Mouse (Mus musculus) adrenal gland, adult 8-10 months (tissue): Measurements from ENCODE around the gene Chst14. TPM values are rescaled to one million over a fixed set of nuclear protein-coding genes. Genes with fewer than 3 reads are reported as not detected.

ENCODE experiments used
- DNase-seq: peaks from one replicate; pipeline ENCODE4 v3.0.0; 2022
- total RNA-seq, 4 experiments: library from RNA; stranded (reverse); gene quantifications; 2 replicates each; pipeline ENCODE4 v1.2.4; 2022

The Chst14 gene
- total RNA-seq, 4 experiments from 2014 or later = 13.5 to 19.7 (median 16.7) TPM

GRCm38 (mm10) chr2:118972048-118972447 lies 45.8 kb downstream of the Chst14 start:
- DNase-seq = no peak

GRCm38 (mm10) chr2:118972687-118973376 lies 46.5 kb downstream of the Chst14 start:
- DNase-seq = peak; percentile 78

- DNase-seq = no peak
These were observed 49.6 kb downstream of the Chst14 start for GRCm38 (mm10) chr2:118975855-118976254.

- peak; percentile 83 for DNase-seq
These were observed 50.1 kb downstream of the Chst14 start for GRCm38 (mm10) chr2:118976282-118976929.

- no peak for DNase-seq
These were observed 50.6 kb downstream of the Chst14 start for GRCm38 (mm10) chr2:118976941-118977340.

GRCm38 (mm10) chr2:118978064-118978463 lies 51.8 kb downstream of the Chst14 start:
- DNase-seq = no peak

Other genes with a start within 250 kb of the Chst14 start
- under 1 TPM; 0.11 to 0.84 (median 0.36) TPM for gene Ankrd63, start 222.5 kb upstream of the Chst14 start, total RNA-seq
- 1 to 10 TPM; 2.0 to 4.1 (median 3.0) TPM for gene Plcb2, start 198.1 kb upstream of the Chst14 start, total RNA-seq
- gene Inafm2, start 180.7 kb upstream of the Chst14 start, total RNA-seq = 10 to 100 TPM; 36.3 to 48.6 (median 39.9) TPM
- 10 to 100 TPM in 2 of 4 experiments, 1 to 10 TPM in 2; 5.3 to 18.8 (median 11.2) TPM for gene Ccdc9b, start 163.8 kb upstream of the Chst14 start, total RNA-seq
- gene Phgr1, start 153.7 kb upstream of the Chst14 start, total RNA-seq = not detected
- 10 to 100 TPM; 43.7 to 68.9 (median 51.7) TPM for gene Disp2, start 146.8 kb upstream of the Chst14 start, total RNA-seq
- 1 to 10 TPM; 1.3 to 3.2 (median 2.5) TPM for gene Knstrn, start 112.5 kb upstream of the Chst14 start, total RNA-seq
- 100 to 1,000 TPM; 250 to 438 (median 309) TPM for gene Ivd, start 64.5 kb upstream of the Chst14 start, total RNA-seq
- 10 to 100 TPM; 51.1 to 62.8 (median 59.2) TPM for gene Bahd1, start 26.1 kb upstream of the Chst14 start, total RNA-seq
- 10 to 100 TPM; 22.5 to 26.5 (median 23.2) TPM for gene Ccdc32, start 102.9 kb downstream of the Chst14 start, total RNA-seq
- 1 to 10 TPM; 5.1 to 8.2 (median 7.2) TPM for gene Rpusd2, start 108.3 kb downstream of the Chst14 start, total RNA-seq
- gene Knl1, start 120.6 kb downstream of the Chst14 start, total RNA-seq = 1 to 10 TPM in 2 of 4 experiments, under 1 TPM in 2; 0.46 to 1.0 (median 0.96) TPM
- gene Rad51, start 186.3 kb downstream of the Chst14 start, total RNA-seq = 1 to 10 TPM; 1.1 to 2.2 (median 1.7) TPM
- 10 to 100 TPM; 47.8 to 60.9 (median 54.4) TPM for gene Rmdn3, start 230.5 kb downstream of the Chst14 start, total RNA-seq
- 10 to 100 TPM in 2 of 4 experiments, 1 to 10 TPM in 2; 9.3 to 13.7 (median 10.9) TPM for gene Gchfr, start 241.3 kb downstream of the Chst14 start, total RNA-seq
- gene Gm14137, start 248.0 kb downstream of the Chst14 start, total RNA-seq = under 1 TPM; 0.09 to 0.28 (median 0.24) TPM